Mouse (Mus musculus) lung, adult 2 months (tissue): Measurements from ENCODE around the gene Lars2.

ENCODE experiments used
- CTCF ChIP-seq: fragments of 200-500 bp; IDR thresholded peaks from 2 replicates; pipeline ENCODE4 v1.5.1; 2011; ENCODE audit warnings: mild to moderate bottlenecking, low read length, control low read depth; ENCODE audit not compliant: insufficient read depth
- POLR2A ChIP-seq: fragments of 200-500 bp; IDR thresholded peaks from 2 replicates; pipeline ENCODE4 v1.6.1; 2011; ENCODE audit warnings: low read depth, mild to moderate bottlenecking, control low read depth, low read length, borderline replicate concordance; ENCODE audit errors: extremely low read depth

DNA sequence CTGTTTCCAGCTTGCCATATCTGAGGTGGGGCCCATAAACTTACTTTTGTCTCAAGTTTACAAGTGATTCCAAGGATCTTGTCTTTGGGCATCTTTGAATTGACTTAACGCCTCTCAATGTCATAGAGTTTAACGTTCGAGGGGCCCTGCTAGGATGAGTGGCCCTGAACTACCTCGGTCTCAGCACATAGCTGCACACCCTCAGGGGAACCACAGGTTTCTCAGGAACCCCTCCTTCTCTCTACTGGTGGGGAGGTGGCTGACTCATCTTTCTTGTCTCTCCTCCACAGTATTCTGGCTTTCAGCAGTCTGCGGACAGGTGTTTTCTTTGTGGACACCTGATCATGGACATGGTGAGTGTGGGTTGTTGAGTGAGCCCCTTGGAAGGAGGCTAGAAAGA lies 144.2 kb downstream of the Lars2 start:
- TF ChIP-seq POLR2A (no peak), CTCF (no peak)
